Mouse (Mus musculus): ENCODE results near the gene Prkd3. TPM values are rescaled to one million over a fixed set of nuclear protein-coding genes. Genes with fewer than 3 reads are reported as not detected.

The Prkd3 gene
- total RNA-seq, 2 experiments from 2014 or later = 9.7 to 10.8 TPM

DNA sequence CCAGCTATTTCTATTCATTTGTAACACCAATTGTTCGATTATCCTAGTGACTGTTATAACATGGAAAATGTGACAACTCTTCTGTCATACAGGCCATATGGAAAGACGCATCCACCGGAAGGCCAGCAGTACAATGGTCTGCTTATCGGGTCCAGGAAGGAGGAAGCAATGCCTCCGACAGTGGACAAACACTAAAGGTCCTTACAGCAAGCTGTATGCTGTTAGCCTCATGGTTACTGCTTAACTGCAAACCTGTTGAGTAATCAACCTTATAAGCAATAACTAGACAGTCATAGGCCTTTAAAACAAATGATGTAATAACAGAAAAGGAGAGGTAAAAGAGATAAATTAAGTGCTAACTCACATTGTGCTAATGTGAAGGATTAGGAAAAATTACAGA, 69.4 kb downstream of the Prkd3 start:
- no peak for DNase-seq (ENCODE audit: low spot score in 2 of 2)

DNA sequence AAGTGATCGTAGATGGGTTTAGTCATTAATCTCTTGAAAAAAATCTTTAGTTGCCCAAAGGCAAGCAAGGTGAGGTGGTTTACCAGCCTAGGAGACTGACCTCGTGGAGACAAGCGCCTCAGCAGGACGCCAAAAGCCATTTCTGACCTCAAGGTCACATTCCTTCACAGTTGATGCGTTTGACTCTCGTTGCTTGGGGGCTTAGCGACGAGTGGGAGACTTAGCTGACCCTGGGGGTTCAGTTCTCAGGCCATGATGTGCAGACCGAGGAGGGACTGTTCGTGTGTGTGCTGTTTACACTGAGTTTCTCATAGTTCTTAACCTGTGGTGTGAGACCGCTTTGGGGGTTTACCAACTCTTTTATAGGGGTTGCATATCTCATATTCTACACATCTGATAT, 78.0 kb downstream of the Prkd3 start:
- no peak for DNase-seq (ENCODE audit: low spot score in 2 of 2)
- intact Hi-C loops (cut with DNase I) = loop anchor here (10.0 kb wide), 1 partner anchor 288 kb away; no protein-coding TSS in a partner anchor

More for the DNA sequence above, 69.4 kb downstream of the Prkd3 start:
- intact Hi-C loops (cut with DNase I) = no loop called here

DNA sequence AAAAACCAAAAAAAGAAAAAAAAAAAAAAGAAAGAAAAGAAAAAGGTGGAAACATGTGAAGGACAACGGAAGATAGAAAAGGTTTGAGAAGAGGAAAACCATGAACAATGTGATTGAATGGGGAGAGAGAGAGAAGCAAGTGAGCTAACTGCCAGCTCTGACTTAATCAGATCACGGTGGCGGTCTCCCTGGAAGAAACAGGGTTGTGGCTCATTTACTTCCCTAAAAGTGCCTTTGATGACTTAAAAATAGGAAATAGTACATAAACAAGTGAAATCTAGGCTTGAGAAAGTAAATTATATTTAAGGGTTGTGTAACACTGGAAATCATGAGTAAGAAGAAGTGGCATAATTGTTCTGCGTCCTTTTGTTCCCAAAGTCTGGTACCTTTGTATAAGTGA, 81.7 kb downstream of the Prkd3 start:
- DNase-seq (ENCODE audit: low spot score in 2 of 2) = no peak
- intact Hi-C loops (cut with DNase I) = loop anchor here (5.0 kb wide), 1 partner anchor 102 kb away; the partner anchor contains the start of genes Gpatch11 and Heatr5b

DNA sequence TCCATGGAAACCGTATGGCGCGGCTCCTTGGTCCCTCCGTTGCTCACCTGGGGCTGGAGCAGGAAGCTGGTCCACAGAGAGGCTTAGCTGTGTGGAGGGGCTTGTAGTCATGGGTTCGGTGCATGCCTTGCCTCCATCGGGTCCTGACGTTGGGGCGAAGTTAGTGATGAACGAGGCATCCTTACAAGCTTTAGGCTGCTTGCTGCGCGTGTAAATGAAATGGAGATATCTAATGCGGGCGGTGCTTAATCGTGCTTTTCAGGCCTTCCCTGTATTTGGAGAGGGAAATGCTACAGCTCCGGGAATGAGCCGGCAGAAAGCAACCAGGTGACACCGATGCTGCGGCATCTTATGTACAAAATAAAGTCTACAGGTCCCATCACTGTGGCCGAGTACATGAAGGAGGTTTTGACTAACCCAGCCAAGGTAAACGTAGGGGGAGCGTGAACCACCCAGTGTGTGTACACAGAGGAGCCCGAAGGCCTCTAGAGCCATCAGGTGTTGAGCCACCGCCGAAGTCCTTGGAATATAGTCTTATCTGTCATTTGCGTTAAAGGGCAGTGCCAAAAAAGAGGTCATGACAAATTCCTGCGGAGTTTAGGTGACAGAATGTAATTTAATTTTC, 83.3 kb downstream of the Prkd3 start:
- DNase-seq (ENCODE audit: low spot score in 2 of 2) = no peak
- intact Hi-C loops (cut with DNase I) = loop anchor here (5.0 kb wide), 1 partner anchor 100 kb away; the partner anchor contains the start of genes Gpatch11 and Heatr5b

DNA sequence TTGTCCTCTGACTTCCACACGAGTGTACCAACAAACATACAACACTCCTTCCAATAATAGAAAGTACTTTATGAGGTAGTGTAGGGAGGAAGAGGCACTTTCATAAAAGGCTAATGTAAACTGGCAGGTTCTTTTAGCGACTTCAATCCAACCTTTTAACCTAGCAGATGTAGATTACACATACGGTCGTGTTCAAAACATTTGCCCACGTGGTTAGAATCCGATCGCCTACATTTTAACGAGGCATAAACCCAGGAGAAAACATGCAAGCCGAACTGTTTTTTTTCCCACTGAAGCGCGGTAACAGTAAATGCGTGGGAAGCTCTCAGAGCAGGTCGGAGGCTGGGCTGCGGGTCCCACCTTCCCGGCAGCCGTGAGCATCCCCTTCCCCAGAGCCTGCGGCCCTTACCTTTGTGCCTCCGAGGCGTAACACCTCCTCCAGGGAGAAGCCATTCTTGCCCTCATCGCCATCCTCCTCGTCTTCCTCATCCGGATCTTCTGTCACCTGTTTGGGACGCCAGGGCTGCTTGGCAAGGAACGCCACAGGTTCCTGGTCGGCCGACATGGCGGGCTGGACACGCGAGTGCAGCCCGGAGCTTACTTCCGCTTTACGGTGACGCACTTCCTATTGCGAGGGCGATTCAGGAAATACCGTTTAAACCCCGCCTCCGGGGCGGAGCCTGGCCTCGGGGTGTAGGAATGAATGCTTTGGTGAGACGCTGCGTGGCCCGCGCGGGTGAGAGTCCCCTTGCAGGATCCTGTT, 84.0 kb downstream of the Prkd3 start, which contains the start of the genes Cebpz and Ndufaf7:
TSS of gene Cebpz (minus strand) at position 601 of the 763 bp plus-strand sequence.
TSS of gene Ndufaf7 (plus strand) at position 671 of the 763 bp plus-strand sequence.
- DNase-seq (ENCODE audit: low spot score in 2 of 2) = peak; percentile 95 to 99
- intact Hi-C loops (cut with DNase I) = loop anchor here (5.0 kb wide), 1 partner anchor 99 kb away; the partner anchor contains the start of genes Gpatch11 and Heatr5b

DNA sequence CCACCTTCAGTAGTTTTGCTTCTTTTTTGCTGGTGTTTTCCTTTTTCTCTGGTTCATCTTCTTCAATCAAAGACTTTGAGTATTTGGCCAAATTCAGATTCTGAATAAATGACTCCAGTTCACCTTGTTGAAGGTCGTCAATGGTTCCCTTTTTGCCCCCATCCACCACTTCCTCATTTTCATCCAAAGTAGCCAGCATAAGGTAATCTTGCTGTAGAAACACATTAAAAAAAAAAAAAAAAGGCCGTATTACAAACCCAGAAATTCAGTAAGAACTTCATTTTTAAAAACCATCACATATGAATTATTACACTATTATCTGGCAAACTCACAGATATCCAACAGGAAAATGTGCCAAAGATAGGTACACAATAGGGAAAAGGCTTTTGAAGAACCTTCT, 84.8 kb downstream of the Prkd3 start:
- DNase-seq (ENCODE audit: low spot score in 2 of 2) = no peak
- intact Hi-C loops (cut with DNase I) = loop anchor here (5.0 kb wide), 1 partner anchor 99 kb away; the partner anchor contains the start of genes Gpatch11 and Heatr5b

DNA sequence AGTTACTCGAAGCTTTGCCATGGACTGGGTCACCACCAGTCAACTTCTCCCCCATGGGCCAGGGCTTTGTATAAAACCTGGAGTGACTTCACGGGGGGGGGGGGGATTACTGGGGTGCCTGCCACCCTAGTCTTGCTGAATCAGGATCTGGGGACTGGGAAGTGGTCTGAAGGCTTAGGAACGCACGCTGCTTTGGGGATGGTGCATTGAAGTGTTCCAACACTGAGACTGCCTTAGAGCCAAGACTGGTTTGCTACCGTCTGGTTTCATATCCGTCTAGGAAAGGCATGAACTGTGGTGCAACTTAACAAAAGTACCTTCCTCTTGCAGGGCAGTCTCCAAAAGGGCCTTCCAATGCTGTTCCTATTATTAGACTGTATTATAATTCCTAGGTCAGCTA, 102.9 kb downstream of the Prkd3 start:
- peak in 1 of 2 experiments; percentile 26 for DNase-seq (ENCODE audit: low spot score in 2 of 2)
- intact Hi-C loops (cut with DNase I) = no loop called here

DNA sequence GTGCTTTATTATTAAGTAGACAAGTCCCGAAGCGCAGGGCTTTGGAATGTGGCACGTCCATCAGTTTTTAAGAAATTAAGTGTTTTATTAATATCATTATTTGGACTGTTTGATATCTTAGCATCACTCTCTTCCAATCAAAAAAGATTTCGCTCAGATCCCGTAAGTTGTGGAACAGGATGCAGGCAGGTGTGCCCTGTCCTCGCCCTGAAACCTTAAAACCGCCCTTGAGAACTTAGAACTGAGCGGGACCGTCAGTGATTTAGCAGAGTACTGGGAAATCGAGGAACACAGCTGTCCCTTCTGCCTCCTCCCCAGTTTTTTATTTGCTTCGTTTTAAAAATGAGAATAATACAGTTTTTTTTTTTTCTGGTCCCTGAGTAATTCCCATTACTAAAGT, 103.7 kb downstream of the Prkd3 start:
- intact Hi-C loops (cut with DNase I) = loop anchor here (1.0 kb wide), 1 partner anchor 82 kb away; the partner anchor contains the start of genes Gpatch11 and Heatr5b
- DNase-seq (ENCODE audit: low spot score in 2 of 2) = no peak

DNA sequence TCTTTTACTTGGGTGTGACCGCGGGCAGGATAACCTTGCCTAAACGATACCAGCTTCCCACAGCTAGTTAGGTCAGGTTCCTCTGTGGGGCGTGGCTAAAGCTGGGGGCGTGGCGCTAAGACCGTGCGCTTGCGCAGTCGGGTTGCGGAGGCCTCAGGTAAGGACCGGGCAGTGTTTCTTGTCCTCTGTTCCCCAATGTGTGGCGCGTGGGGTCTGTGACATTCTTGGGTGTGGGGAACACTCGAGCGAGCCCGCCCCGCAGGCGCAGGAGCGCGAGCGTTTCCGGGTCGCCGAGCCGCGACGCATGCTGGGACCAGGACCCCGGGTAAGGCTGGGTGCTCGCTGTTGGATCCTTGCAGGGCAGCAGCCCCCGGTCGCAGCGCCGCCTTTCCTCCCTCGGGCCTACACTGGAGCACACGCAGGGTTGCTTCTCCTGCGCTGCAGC, 104.2 kb downstream of the Prkd3 start, which contains the start of gene Cebpzos:
TSS of gene Cebpzos (plus strand) at position 132 of the 445 bp plus-strand sequence.
- intact Hi-C loops (cut with DNase I) = loop anchor here (1.0 kb wide), 1 partner anchor 81 kb away; the partner anchor contains the start of genes Gpatch11 and Heatr5b
- peak; percentile 86 to 95 for DNase-seq (ENCODE audit: low spot score in 2 of 2)

DNA sequence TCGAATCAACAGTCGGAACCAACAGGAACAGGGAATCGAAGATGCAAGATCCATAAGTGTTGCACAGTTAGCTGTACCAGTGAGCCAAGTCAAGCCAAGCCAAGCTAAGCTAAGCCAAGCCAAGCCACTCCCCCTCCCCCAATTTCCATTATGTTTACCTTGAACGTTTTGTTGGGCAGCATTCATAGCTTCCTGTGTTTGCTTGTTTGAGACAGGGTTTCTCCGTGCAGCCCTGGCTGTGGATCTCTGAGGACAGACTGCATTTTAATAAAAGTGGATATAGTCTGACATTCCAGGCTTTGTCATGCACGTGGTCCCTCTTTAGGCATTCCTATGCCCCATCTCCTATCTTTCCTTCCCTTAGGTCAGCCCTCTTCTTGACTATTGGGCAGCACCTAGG, 104.8 kb downstream of the Prkd3 start:
- intact Hi-C loops (cut with DNase I) = loop anchor here (1.0 kb wide), 1 partner anchor 80 kb away; the partner anchor contains the start of genes Gpatch11 and Heatr5b
- no peak for DNase-seq (ENCODE audit: low spot score in 2 of 2)

DNA sequence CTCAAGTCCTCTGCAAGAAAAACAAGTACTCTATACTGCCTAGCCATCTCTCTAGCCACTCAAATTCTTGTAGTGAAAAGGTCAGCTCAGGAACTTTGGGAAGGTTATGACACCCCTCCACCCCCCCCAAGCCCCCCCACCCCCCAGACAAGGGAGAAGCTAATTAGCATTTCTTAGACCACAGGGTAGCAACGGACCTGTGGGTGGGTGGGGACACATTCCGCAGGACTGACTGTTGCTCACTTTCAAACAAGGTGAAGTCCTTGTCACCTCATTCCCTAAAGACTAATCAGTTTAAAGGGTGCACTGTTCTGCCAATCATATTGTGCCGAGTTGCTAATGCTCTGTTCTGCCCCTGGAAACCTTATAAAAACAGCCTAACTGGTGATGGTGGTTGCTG, 106.7 kb downstream of the Prkd3 start:
- intact Hi-C loops (cut with DNase I) = no loop called here
- no peak for DNase-seq (ENCODE audit: low spot score in 2 of 2)

DNA sequence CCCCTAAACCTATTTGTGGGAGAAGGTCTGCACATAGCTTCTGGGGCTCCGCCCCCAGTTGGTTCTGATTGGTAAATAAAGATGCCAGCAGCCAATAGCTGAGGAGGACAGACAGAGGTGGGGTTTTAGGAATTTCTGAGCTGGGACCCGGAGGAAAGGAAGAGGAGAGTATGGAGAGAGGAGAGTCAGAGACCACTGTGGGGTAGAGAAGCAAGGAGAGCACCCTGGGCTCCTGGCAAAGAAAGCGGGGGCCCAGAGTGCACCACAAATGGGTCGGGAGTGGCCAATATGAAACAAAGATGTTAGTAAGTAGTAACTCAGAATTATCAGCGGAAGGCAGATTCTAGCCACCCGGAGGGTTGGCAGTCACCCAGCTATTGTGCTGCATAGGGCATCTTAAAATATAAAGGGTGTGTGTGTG, 107.7 kb downstream of the Prkd3 start:
- intact Hi-C loops (cut with DNase I) = no loop called here
- DNase-seq (ENCODE audit: low spot score in 2 of 2) = peak in 1 of 2 experiments; percentile 46

DNA sequence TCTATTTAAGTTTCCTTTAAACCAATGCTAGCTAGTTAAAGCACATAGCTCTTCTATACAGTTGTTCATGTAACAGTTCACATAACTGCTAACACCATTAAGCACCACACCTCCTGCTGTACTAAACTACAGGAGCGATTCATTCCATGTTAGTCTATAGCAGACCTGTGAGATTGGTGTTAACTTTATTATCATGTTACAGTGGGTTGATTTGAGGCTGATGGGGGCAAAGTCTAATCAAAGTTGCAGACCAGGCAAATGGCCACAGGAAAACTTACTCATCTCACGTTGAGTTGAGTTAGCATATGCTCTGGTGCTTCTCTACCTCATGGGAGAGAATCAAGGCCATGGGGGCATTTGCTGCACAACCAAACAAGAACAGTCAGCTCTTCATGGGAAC, 111.2 kb downstream of the Prkd3 start:
- no peak for DNase-seq (ENCODE audit: low spot score in 2 of 2)
- intact Hi-C loops (cut with DNase I) = no loop called here

DNA sequence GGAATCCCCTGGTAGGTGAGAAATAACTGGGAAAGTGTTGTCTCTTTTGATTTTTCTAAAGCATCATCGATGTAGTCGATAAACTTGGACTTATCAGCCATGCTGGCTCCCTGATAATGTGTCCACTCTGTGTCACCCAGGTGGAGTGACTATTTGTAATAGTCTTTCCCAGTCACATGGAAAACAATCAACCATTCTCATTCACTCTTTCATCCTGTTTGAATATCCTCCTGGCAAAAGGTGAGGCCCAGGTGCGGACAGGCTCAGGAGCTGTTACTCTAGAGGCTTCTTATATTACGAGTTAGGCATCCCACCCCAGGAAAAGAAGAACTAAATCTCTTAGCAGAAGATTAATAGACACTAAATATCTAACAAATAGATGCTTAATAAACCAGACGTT, 113.7 kb downstream of the Prkd3 start, which contains the start of gene Sult6b1:
TSS of gene Sult6b1 (minus strand) at position 101 of the 400 bp plus-strand sequence.
- intact Hi-C loops (cut with DNase I) = no loop called here
- DNase-seq (ENCODE audit: low spot score in 2 of 2) = no peak

DNA sequence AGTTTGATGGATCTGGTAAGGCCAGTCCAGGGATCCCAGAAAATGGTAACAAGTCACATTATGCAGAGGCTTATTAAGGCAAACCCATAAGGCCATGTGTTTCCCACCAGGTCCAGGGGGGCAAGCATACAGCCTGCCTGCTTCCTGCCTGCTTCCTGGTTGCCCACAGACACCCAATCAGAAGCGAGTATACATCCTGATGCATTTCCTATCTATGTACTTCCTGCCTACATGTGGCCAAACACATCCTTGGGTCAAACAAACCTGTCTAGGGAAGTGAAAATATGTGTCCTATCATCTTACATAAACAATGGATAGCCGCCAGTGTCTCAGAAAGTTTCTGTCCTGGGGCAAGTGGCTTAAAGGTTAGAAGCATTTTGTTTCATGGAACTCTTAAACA, 117.5 kb downstream of the Prkd3 start:
- intact Hi-C loops (cut with DNase I) = no loop called here
- no peak for DNase-seq (ENCODE audit: low spot score in 2 of 2)

Other genes with a start within 250 kb of the Prkd3 start
- gene Heatr5b, start 185.5 kb downstream of the Prkd3 start, total RNA-seq (2021) = 10 to 100 TPM; 53.5 to 56.2 TPM
- 10 to 100 TPM; 40.9 to 43.0 TPM for gene Gpatch11, start 185.2 kb downstream of the Prkd3 start, total RNA-seq (2021)
- 1 to 10 TPM; 3.5 to 4.5 TPM for gene Eif2ak2, start 138.2 kb downstream of the Prkd3 start, total RNA-seq (2021)
- not detected for gene Sult6b1, start 113.8 kb downstream of the Prkd3 start, total RNA-seq (2021)
- 10 to 100 TPM; 29.6 to 32.8 TPM for gene Cebpzos, start 104.3 kb downstream of the Prkd3 start, total RNA-seq (2021)
- gene Cebpz, start 83.8 kb downstream of the Prkd3 start, total RNA-seq (2021) = 10 to 100 TPM; 30.1 to 31.9 TPM
- gene Ndufaf7, start 83.7 kb downstream of the Prkd3 start, total RNA-seq (2021) = 10 to 100 TPM; 51.0 to 64.2 TPM
- 10 to 100 TPM in 1 of 2 experiments, 1 to 10 TPM in 1; 9.0 to 10.5 TPM for gene Qpct, start 31.1 kb upstream of the Prkd3 start, total RNA-seq (2021)

Data from left cerebral cortex, postnatal 25 days (tissue).